Mouse (Mus musculus): ENCODE measurements at regions not wholly inside any gene's neighbourhood (a gene's known extent, or its start where the extent isn't known, plus 50 kb on each side); places are given as distances from the start of the nearest gene placed in this dataset.

DNA sequence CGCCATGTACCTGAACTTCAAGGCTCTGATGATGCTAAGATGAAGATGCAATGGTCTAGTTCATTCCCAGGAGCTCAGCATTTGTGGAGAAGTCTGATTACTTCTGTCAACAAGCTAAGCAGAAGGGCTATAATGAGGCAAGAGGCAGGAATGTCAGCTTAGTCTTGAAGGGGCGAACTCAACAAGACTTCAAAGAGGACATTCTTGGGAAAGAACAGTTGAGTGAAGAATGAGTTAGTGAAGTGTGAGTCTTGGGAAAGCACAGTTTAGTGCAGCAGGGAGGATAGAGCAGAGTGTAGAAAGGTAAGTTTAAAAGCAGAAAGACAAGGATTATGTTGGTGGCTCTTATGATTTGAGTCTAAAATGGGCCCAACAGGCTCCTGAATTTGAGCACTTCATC is 160.5 kb upstream of the Ntf3 start:
- TF ChIP-seq MYOG (IDR thresholded peaks at IDR 0.05; ENCODE audit: control insufficient read depth, extremely low read depth, insufficient read length) (no peak), CTCF (IDR thresholded peaks at IDR 0.05; ENCODE audit: control insufficient read depth, insufficient read depth, insufficient read length) (no peak), USF1 (IDR thresholded peaks at IDR 0.05; ENCODE audit: low read depth) (no peak), MYOD1 (IDR thresholded peaks at IDR 0.05; ENCODE audit: control insufficient read depth, insufficient read length, low read depth) (no peak), CEBPB (IDR thresholded peaks at IDR 0.05; ENCODE audit: low read depth) (no peak), MAX (IDR thresholded peaks at IDR 0.05) (no peak)
